ENCODE assay signal across 29 mouse cellular contexts in the genomic region with DNA sequence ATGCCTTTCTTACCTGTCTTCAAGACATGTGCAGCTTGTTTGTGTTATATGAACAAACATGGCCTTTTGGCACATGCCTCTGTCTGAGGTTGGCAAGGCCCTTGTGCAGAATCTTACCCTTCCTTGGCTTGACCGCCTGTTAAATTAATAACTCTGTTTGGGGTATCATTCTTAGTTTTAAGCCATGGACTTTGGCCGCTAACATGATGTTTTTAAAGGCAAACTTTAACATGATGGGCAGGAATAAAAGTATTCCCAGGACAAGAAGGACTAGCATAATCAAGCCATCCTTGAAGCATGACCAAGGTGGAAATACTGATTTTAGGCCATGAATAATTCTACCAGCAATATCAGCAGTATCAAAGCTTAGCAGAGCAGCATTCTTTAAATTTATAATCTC.
"Had no signal": no experiment of that assay in that cellular context is flagged by ENCODE, and none has a peak within 500 bp of the region (broad histone marks: within the 10 kb centered on the region; RNA-seq: fewer than 3 reads in every experiment).

No protein-coding gene starts in this region.

- H3K36me3 ChIP-seq: embryonic facial prominence, embryonic 10.5 days; embryonic facial prominence, embryonic 12.5 days; embryonic facial prominence, embryonic 13.5 days; embryonic facial prominence, embryonic 15.5 days; forebrain, embryonic 10.5 days; forebrain, embryonic 12.5 days; forebrain, embryonic 15.5 days had no signal

- H3K4me3 ChIP-seq: embryonic facial prominence, embryonic 10.5 days; embryonic facial prominence, embryonic 12.5 days; embryonic facial prominence, embryonic 13.5 days; embryonic facial prominence, embryonic 15.5 days; erythroblast, embryonic 14.5 days; forebrain, embryonic 10.5 days; forebrain, embryonic 12.5 days; forebrain, embryonic 13.5 days; forebrain, embryonic 15.5 days; gastrocnemius, adult 2 months; heart, adult 2 months had no signal

- H3K27me3 ChIP-seq: embryonic facial prominence, embryonic 12.5 days; embryonic facial prominence, embryonic 13.5 days; embryonic facial prominence, embryonic 15.5 days; forebrain, embryonic 12.5 days; forebrain, embryonic 13.5 days; forebrain, embryonic 15.5 days had no signal

- H3K4me1 ChIP-seq: embryonic facial prominence, embryonic 10.5 days; embryonic facial prominence, embryonic 12.5 days; embryonic facial prominence, embryonic 13.5 days; embryonic facial prominence, embryonic 15.5 days; forebrain, embryonic 10.5 days; forebrain, embryonic 12.5 days; forebrain, embryonic 13.5 days; forebrain, embryonic 15.5 days had no signal

- H3K4me2 ChIP-seq: embryonic facial prominence, embryonic 12.5 days; embryonic facial prominence, embryonic 13.5 days; embryonic facial prominence, embryonic 15.5 days; forebrain, embryonic 12.5 days; forebrain, embryonic 13.5 days; forebrain, embryonic 15.5 days had no signal

- H3K9ac ChIP-seq: embryonic facial prominence, embryonic 12.5 days; embryonic facial prominence, embryonic 13.5 days; embryonic facial prominence, embryonic 15.5 days; forebrain, embryonic 12.5 days; forebrain, embryonic 13.5 days; forebrain, embryonic 15.5 days; forebrain, postnatal 0 days had no signal

- DNase-seq: cerebellum, adult 2 months; cerebellum, adult 8-10 months; cerebellum, adult 9-10 months; cerebellum, adult 9-11 months; cerebellum, postnatal 10 days; cerebellum, postnatal 14 days; cerebellum, postnatal 25 days; cerebellum, postnatal 36 days; embryo, embryonic 11 days; forebrain, postnatal 0 days; gastrocnemius, adult 2 months; gastrocnemius, postnatal 10 days; gastrocnemius, postnatal 14 days; gastrocnemius, postnatal 25 days; gastrocnemius, postnatal 36 days; heart, adult 11 months; heart, adult 18-20 months; heart, adult 2 months had no signal

- H3K9me3 ChIP-seq: embryonic facial prominence, embryonic 10.5 days; embryonic facial prominence, embryonic 12.5 days; embryonic facial prominence, embryonic 13.5 days; embryonic facial prominence, embryonic 15.5 days; forebrain, embryonic 10.5 days; forebrain, embryonic 12.5 days; forebrain, embryonic 13.5 days; forebrain, embryonic 15.5 days had no signal

- H3K27ac ChIP-seq: embryonic facial prominence, embryonic 10.5 days; embryonic facial prominence, embryonic 12.5 days; embryonic facial prominence, embryonic 13.5 days; embryonic facial prominence, embryonic 15.5 days; forebrain, embryonic 10.5 days; forebrain, embryonic 12.5 days; forebrain, embryonic 13.5 days; forebrain, embryonic 15.5 days; gastrocnemius, adult 2 months; heart, adult 2 months had no signal

- ATAC-seq: forebrain, embryonic 13.5 days; forebrain, embryonic 14.5 days; forebrain, embryonic 15.5 days; forebrain, embryonic 16.5 days; forebrain, postnatal 0 days had no signal
